Comparison of ENCODE assay signal across 8 mouse cellular contexts in the genomic region with DNA sequence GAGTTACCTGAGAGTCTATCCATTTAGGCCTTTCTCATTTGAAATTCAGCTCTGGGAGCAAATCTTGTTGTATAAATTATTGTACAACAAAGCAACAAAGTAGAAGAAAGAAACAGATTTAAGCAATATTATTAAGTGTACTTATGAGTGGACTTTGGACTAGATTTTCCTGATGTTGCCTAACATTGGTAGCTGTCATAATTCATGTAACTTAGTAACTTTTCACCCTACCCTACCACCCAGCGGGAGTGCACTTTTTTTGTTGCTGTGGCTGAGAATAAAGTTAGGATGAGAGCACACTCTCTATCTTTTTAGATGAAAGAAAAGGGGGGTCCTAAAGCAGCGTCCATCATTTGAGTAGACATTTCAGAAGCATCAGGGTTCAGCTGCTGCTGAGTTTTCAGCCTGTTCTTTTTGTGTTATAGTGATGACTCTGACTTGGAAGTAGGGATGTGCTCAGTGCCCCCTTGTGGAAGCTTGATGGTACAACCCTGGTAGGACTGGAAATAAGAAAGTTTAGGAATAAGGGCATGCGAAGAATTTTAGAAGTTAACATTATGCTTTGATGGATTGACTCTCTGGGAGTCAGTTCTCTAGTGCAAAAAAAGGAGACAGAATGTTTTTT. TPM values are rescaled to one million over a fixed set of nuclear protein-coding genes. Genes with fewer than 3 reads are reported as not detected.
DNase-seq lines count a peak whose midpoint lies in the region; ATAC-seq and TF ChIP-seq lines count a peak whose summit lies in the region.

No protein-coding gene starts in this region.

- no peak overlapping the region for H3K4me3 ChIP-seq in thymus, adult 2 months (ENCODE audit: control insufficient read depth, insufficient read depth, low read length)
- no peak overlapping the region for H3K4me3 ChIP-seq in embryonic facial prominence, embryonic 14.5 days (ENCODE audit: low read depth, low read length)
- H3K4me3 ChIP-seq in left cerebral cortex, adult 2 months, result no peak overlapping the region

- no peaks in the 10 kb centered on the region for H3K4me1 ChIP-seq in thymus, adult 2 months (replicated peaks; ENCODE audit: control insufficient read depth, insufficient read depth, low read length)
- no peaks in the 10 kb centered on the region for H3K4me1 ChIP-seq in embryonic facial prominence, embryonic 14.5 days (ENCODE audit: control insufficient read depth, insufficient read depth, low read length)

- H3K27me3 ChIP-seq in thymus, adult 2 months (ENCODE audit: control insufficient read depth, insufficient read depth, low read length), result no peaks in the 10 kb centered on the region
- H3K27me3 ChIP-seq in embryonic facial prominence, embryonic 14.5 days (replicated peaks; ENCODE audit: control insufficient read depth, insufficient read depth, low read length), result no peaks in the 10 kb centered on the region

- H3K36me3 ChIP-seq in thymus, adult 2 months (ENCODE audit: control insufficient read depth, insufficient read depth, low read length), result no peaks in the 10 kb centered on the region
- peaks cover 11% of the 10 kb centered on the region for H3K36me3 ChIP-seq in embryonic facial prominence, embryonic 14.5 days (ENCODE audit: control insufficient read depth, insufficient read depth, low read length)

- intact Hi-C loops in left cerebral cortex, adult 2 months (cut with DNase I), result loop anchor here (2.0 to 5.0 kb wide), 3 partner anchors 62 to 186 kb away; no protein-coding TSS in a partner anchor

- H3K9me3 ChIP-seq in embryonic facial prominence, embryonic 14.5 days (ENCODE audit: control insufficient read depth, low read length), result no peaks in the 10 kb centered on the region

- 60% methylated on average over 3 of the region's 3 CpGs for WGBS in thymus, adult 2 months
- WGBS in embryonic facial prominence, embryonic 14.5 days, result 53% methylated on average over 3 of the region's 3 CpGs

- no peak overlapping the region for H3K27ac ChIP-seq in thymus, adult 2 months (ENCODE audit: control insufficient read depth, insufficient read depth, low read length)
- H3K27ac ChIP-seq in embryonic facial prominence, embryonic 14.5 days (replicated peaks; ENCODE audit: low read depth, low read length), result no peak overlapping the region
- H3K27ac ChIP-seq in left cerebral cortex, adult 2 months, result no peak overlapping the region

- TF ChIP-seq POLR2A in thymus, adult 2 months (IDR thresholded peaks at IDR 0.05; ENCODE audit: control insufficient read depth, extremely low read depth, insufficient read depth, low read length, poor library complexity), result no peak

- TF ChIP-seq CTCF in thymus, adult 2 months (IDR thresholded peaks at IDR 0.05; ENCODE audit: borderline replicate concordance, control insufficient read depth, extremely low read depth, insufficient read depth, low read length, poor library complexity), result no peak
- peak; percentile 89 for TF ChIP-seq CTCF in left cerebral cortex, adult 2 months (IDR thresholded peaks at IDR 0.05)

- H3K9ac ChIP-seq in embryonic facial prominence, embryonic 14.5 days (ENCODE audit: low read depth, low read length), result no peak overlapping the region

- peak; percentile 24 for DNase-seq in thymus, adult 2 months
- no peak for DNase-seq in thymus, adult 18-20 months
- peak; percentile 84 for DNase-seq in brain, adult 2 months (ENCODE audit: low read depth, low spot score)
- peak; percentile 72 for DNase-seq in embryonic facial prominence, embryonic 14.5 days (ENCODE audit: low spot score)
- DNase-seq in left cerebral cortex, adult 2 months (ENCODE audit: extremely low spot score in 1 of 2, low spot score in 2 of 2), result peak; percentile 40 to 43
- DNase-seq in mesoderm, embryonic 11.5 days (ENCODE audit: low read depth, low spot score), result peak; percentile 69
- peak; percentile 50 for DNase-seq in thymus, postnatal 4 days

- no peak for ATAC-seq in embryonic facial prominence, embryonic 14.5 days (ENCODE audit: low read depth)
- peak; percentile 48 to 73; a peak in 3 of 4 replicates for ATAC-seq in hematopoietic stem cell, adult 5-6 weeks (replicated peaks in 1 of 2; ENCODE audit: insufficient read depth in 1 of 2, low FRiP score in 2 of 2, low TSS enrichment in 1 of 2, low read depth in 1 of 2, poor library complexity in 2 of 2, severe bottlenecking in 2 of 2)

- H3K4me2 ChIP-seq in embryonic facial prominence, embryonic 14.5 days (ENCODE audit: low read depth, low read length), result no peak overlapping the region

RNA-seq across cellular contexts. Expression of a gene that starts 59.1 kb away (rescaled TPM):
- polyA plus RNA-seq in thymus, adult 2 months (2012; rRNA removed), result 28.5 and 34.1 TPM in 2 replicates
- polyA plus RNA-seq in embryonic facial prominence, embryonic 14.5 days (2014; fragmentation: Nextera tagmentation; extraction: Ambion mirVana), result 86.4 and 94.2 TPM in 2 replicates
- total RNA-seq in hematopoietic stem cell, adult 5-6 weeks (2017), result 45.5 and 59.2 TPM in 2 replicates
- total RNA-seq in left cerebral cortex, adult 2 months (2021), result 10 to 100 TPM; 62.5 to 64.3 TPM

RNA-seq across cellular contexts. Expression of a gene that starts 59.2 kb away (rescaled TPM):
- 12.7 and 18.5 TPM in 2 replicates for polyA plus RNA-seq in thymus, adult 2 months (2012; rRNA removed)
- 131 and 133 TPM in 2 replicates for polyA plus RNA-seq in embryonic facial prominence, embryonic 14.5 days (2014; fragmentation: Nextera tagmentation; extraction: Ambion mirVana)
- total RNA-seq in hematopoietic stem cell, adult 5-6 weeks (2017), result 55.9 and 67.7 TPM in 2 replicates
- 10 to 100 TPM; 59.5 to 69.6 TPM for total RNA-seq in left cerebral cortex, adult 2 months (2021)

Comparison
In these comparisons a context has a peak if more than half of its experiments do, and no peak if none do; other contexts are left out.
1. DNase-seq: peak in thymus, adult 2 months (single experiment), brain, adult 2 months (single experiment), embryonic facial prominence, embryonic 14.5 days (single experiment), left cerebral cortex, adult 2 months (2 of 2), mesoderm, embryonic 11.5 days (single experiment) and thymus, postnatal 4 days (single experiment); none in thymus, adult 18-20 months (0 of 2).